Mouse (Mus musculus) lung, embryonic 14.5 days (tissue): Measurements from ENCODE around the gene Olfr1316. TPM values are rescaled to one million over a fixed set of nuclear protein-coding genes. Genes with fewer than 3 reads are reported as not detected.

Experiments used
- ATAC-seq: fragments of 200-750 bp; cut with Nextera tagmentation; 2 replicates; pipeline ENCODE4 v1.8.0; 2017; ENCODE audit warnings: mild to moderate bottlenecking, moderate TSS enrichment, moderate library complexity; ENCODE audit not compliant: insufficient read depth
- DNase-seq: peaks from one replicate; pipeline ENCODE4 v3.0.0-alpha.2; 2015
- H3K27ac ChIP-seq: fragments of 300-500 bp; sonication (generic); 2 replicates; pipeline ENCODE4 v1.5.1; 2014; ENCODE audit warnings: low read depth, mild to moderate bottlenecking, moderate library complexity
- H3K27me3 ChIP-seq: fragments of 300-500 bp; sonication (generic); 2 replicates; pipeline ENCODE4 v1.6.1; 2014; ENCODE audit warnings: low read length, control low read depth; ENCODE audit not compliant: insufficient read depth
- H3K36me3 ChIP-seq: fragments of 300-500 bp; sonication (generic); 2 replicates; pipeline ENCODE4 v1.6.1; 2014; ENCODE audit warnings: control low read depth; ENCODE audit not compliant: insufficient read depth
- H3K4me1 ChIP-seq: fragments of 300-500 bp; sonication (generic); 2 replicates; pipeline ENCODE4 v1.6.1; 2014; ENCODE audit warnings: antibody characterized with exemption, control low read depth; ENCODE audit not compliant: insufficient read depth
- H3K4me2 ChIP-seq: fragments of 300-500 bp; sonication (generic); 2 replicates; pipeline ENCODE4 v1.6.1; 2014; ENCODE audit warnings: mild to moderate bottlenecking
- H3K4me3 ChIP-seq: fragments of 300-500 bp; sonication (generic); 2 replicates; pipeline ENCODE4 v1.5.1; 2014; ENCODE audit warnings: low read depth, low read length
- H3K9ac ChIP-seq: fragments of 300-500 bp; sonication (generic); 2 replicates; pipeline ENCODE4 v1.6.1; 2014
- H3K9me3 ChIP-seq: fragments of 300-500 bp; sonication (generic); 2 replicates; pipeline ENCODE4 v1.6.1; 2016; ENCODE audit warnings: low read depth, low read length, control low read depth
- CTCF ChIP-seq: IDR thresholded peaks from 2 replicates; pipeline ENCODE4 v1.5.1; 2016; ENCODE audit warnings: antibody characterized with exemption, low read depth
- WGBS: fragments of 180-500 bp; shearing (Covaris S2); extraction: QIAGEN DNeasy Blood & Tissue Kit; methylation state at CpG from one replicate; pipeline ENCODE4 v1.1.7; 2014; 5-methylcytosine and 5-hydroxymethylcytosine counted together
- polyA plus RNA-seq: library from polyadenylated mRNA; unstranded; fragments of >200 nt; fragmentation: Nextera tagmentation; extraction: Ambion mirVana; gene quantifications from 2 replicates; pipeline ENCODE4 v1.2.1, GENCODE M21; 2014

Gene Olfr1316
- polyA plus RNA-seq: not detected in 2 replicates

GRCm38 (mm10) chr2:112134877-112135276 is at the start of gene Olfr1316:
Gene Olfr1316 (minus strand): TSS chr2:112134977.
- Histone ChIP-seq H3K4me3 (no peak within 1 kb of the TSS), H3K4me1 (no peaks in the 10 kb centered on the region), H3K9me3 (no peaks in the 10 kb centered on the region), H3K27me3 (no peaks in the 10 kb centered on the region), H3K9ac (no peak within 1 kb of the TSS), H3K4me2 (no peak within 1 kb of the TSS), H3K36me3 (no peaks in the 10 kb centered on the region), H3K27ac (no peak within 1 kb of the TSS)
- no peak for ATAC-seq
- TF ChIP-seq CTCF: no peak
- no peak for DNase-seq
- WGBS: 87% methylated on average over 2 of the region's 2 CpGs

GRCm38 (mm10) chr2:112153898-112154297 is 19.1 kb upstream of the Olfr1316 start, which contains the start of gene Olfr1318:
Gene Olfr1318 (plus strand): TSS chr2:112154198.
- no peaks in the 10 kb centered on the region for H3K9me3 ChIP-seq
- H3K4me1 ChIP-seq: no peaks in the 10 kb centered on the region
- no peak within 1 kb of the TSS for H3K4me2 ChIP-seq
- ATAC-seq (no peak), DNase-seq (no peak)
- TF ChIP-seq CTCF: no peak
- no peaks in the 10 kb centered on the region for H3K36me3 ChIP-seq
- no peak within 1 kb of the TSS for H3K9ac ChIP-seq
- H3K27ac ChIP-seq: no peak within 1 kb of the TSS
- H3K4me3 ChIP-seq: no peak within 1 kb of the TSS
- H3K27me3 ChIP-seq: no peaks in the 10 kb centered on the region

- ATAC-seq (no peak), DNase-seq (no peak)
- no peak within 1 kb of the TSS for H3K27ac ChIP-seq
- no peak within 1 kb of the TSS for H3K4me2 ChIP-seq
- no peaks in the 10 kb centered on the region for H3K36me3 ChIP-seq
- H3K27me3 ChIP-seq: no peaks in the 10 kb centered on the region
- TF ChIP-seq CTCF: no peak
- 59% methylated on average over 2 of the region's 2 CpGs for WGBS
- H3K4me3 ChIP-seq: no peak within 1 kb of the TSS
- H3K9ac ChIP-seq: no peak within 1 kb of the TSS
- H3K4me1 ChIP-seq: no peaks in the 10 kb centered on the region
- H3K9me3 ChIP-seq: no peaks in the 10 kb centered on the region
Measured at GRCm38 (mm10) chr2:112140029-112140428, 5.3 kb upstream of the Olfr1316 start, which contains the start of gene Olfr1317. Gene Olfr1317 (plus strand): TSS chr2:112140329.

GRCm38 (mm10) chr2:112115340-112115739 is 19.4 kb downstream of the Olfr1316 start, which contains the start of gene Olfr1315-ps1:
Gene Olfr1315-ps1 (minus strand): TSS chr2:112115440.
- 71% methylated on average over 1 of the region's 1 CpGs for WGBS
- Histone ChIP-seq H3K36me3 (no peaks in the 10 kb centered on the region), H3K9ac (no peak within 1 kb of the TSS), H3K27me3 (no peaks in the 10 kb centered on the region), H3K9me3 (no peaks in the 10 kb centered on the region), H3K4me2 (no peak within 1 kb of the TSS), H3K4me3 (no peak within 1 kb of the TSS), H3K4me1 (no peaks in the 10 kb centered on the region), H3K27ac (no peak within 1 kb of the TSS)
- no peak for TF ChIP-seq CTCF
- ATAC-seq: no peak
- no peak for DNase-seq

- no peak within 1 kb of the TSS for H3K4me3 ChIP-seq
- no peak within 1 kb of the TSS for H3K4me2 ChIP-seq
- H3K27ac ChIP-seq: no peak within 1 kb of the TSS
- no peaks in the 10 kb centered on the region for H3K36me3 ChIP-seq
- no peak within 1 kb of the TSS for H3K9ac ChIP-seq
- DNase-seq (no peak), ATAC-seq (no peak)
- H3K27me3 ChIP-seq: no peaks in the 10 kb centered on the region
- H3K9me3 ChIP-seq: no peaks in the 10 kb centered on the region
- no peaks in the 10 kb centered on the region for H3K4me1 ChIP-seq
- no peak for TF ChIP-seq CTCF
Measured at GRCm38 (mm10) chr2:112096681-112097080, 38.1 kb downstream of the Olfr1316 start, which contains the start of gene Olfr1314. Gene Olfr1314 (minus strand): TSS chr2:112096781.

GRCm38 (mm10) chr2:112077743-112078142 is 57.0 kb downstream of the Olfr1316 start, which contains the start of gene Olfr1313:
Gene Olfr1313 (minus strand): TSS chr2:112077843.
- TF ChIP-seq CTCF: no peak
- H3K4me3 ChIP-seq: no peak within 1 kb of the TSS
- no peaks in the 10 kb centered on the region for H3K9me3 ChIP-seq
- H3K27me3 ChIP-seq: no peaks in the 10 kb centered on the region
- ATAC-seq (no peak), DNase-seq (no peak)
- H3K36me3 ChIP-seq: no peaks in the 10 kb centered on the region
- H3K27ac ChIP-seq: no peak within 1 kb of the TSS
- H3K4me1 ChIP-seq: no peaks in the 10 kb centered on the region
- H3K9ac ChIP-seq: no peak within 1 kb of the TSS
- H3K4me2 ChIP-seq: no peak within 1 kb of the TSS

Other genes starting within 250 kb of the Olfr1316 start
- gene Olfr1306, start 218.7 kb downstream of the Olfr1316 start, polyA plus RNA-seq: not detected in 2 replicates
- gene Olfr1307, start 185.5 kb downstream of the Olfr1316 start, polyA plus RNA-seq: not detected in 2 replicates
- gene Olfr1308, start 170.0 kb downstream of the Olfr1316 start, polyA plus RNA-seq: not detected in 2 replicates
- gene Olfr1309, start 144.7 kb downstream of the Olfr1316 start, polyA plus RNA-seq: not detected in 2 replicates
- gene Olfr1310, start 122.3 kb downstream of the Olfr1316 start, polyA plus RNA-seq: not detected in 2 replicates
- not detected in 2 replicates for gene Olfr1311, start 110.6 kb downstream of the Olfr1316 start, polyA plus RNA-seq
- not detected in 2 replicates for gene Olfr1312, start 84.7 kb downstream of the Olfr1316 start, polyA plus RNA-seq
- not detected in 2 replicates for gene Olfr1313, start 57.1 kb downstream of the Olfr1316 start, polyA plus RNA-seq
- not detected in 2 replicates for gene Olfr1314, start 38.2 kb downstream of the Olfr1316 start, polyA plus RNA-seq
- not detected in 2 replicates for gene Olfr1315-ps1, start 19.5 kb downstream of the Olfr1316 start, polyA plus RNA-seq
- gene Olfr1317, start 5.4 kb upstream of the Olfr1316 start, polyA plus RNA-seq: not detected in 2 replicates
- not detected in 2 replicates for gene Olfr1318, start 19.2 kb upstream of the Olfr1316 start, polyA plus RNA-seq
- gene Lpcat4, start 104.5 kb upstream of the Olfr1316 start, polyA plus RNA-seq: 19.3 TPM in 2 replicates
- gene Nutm1, start 124.3 kb upstream of the Olfr1316 start, polyA plus RNA-seq: 0.11 TPM in 2 replicates
- gene Nop10, start 126.9 kb upstream of the Olfr1316 start, polyA plus RNA-seq: 187 and 196 TPM in 2 replicates
- 11.6 and 11.9 TPM in 2 replicates for gene Slc12a6, start 130.8 kb upstream of the Olfr1316 start, polyA plus RNA-seq
- gene Gm21985, start 131.3 kb upstream of the Olfr1316 start, polyA plus RNA-seq: not detected in 2 replicates
- 91.3 and 93.3 TPM in 2 replicates for gene Emc4, start 233.1 kb upstream of the Olfr1316 start, polyA plus RNA-seq
- 44.0 and 44.6 TPM in 2 replicates for gene Katnbl1, start 244.2 kb upstream of the Olfr1316 start, polyA plus RNA-seq